Mouse (Mus musculus): ENCODE measurements around the gene Gm14406.
"Not testable (repeated sequence)": the region's sequence is repeated elsewhere in the genome, so short reads cannot be mapped to it uniquely, and the experiment has no call there.

GRCm38 (mm10) chr2:177575141-177575540 lies 2.9 kb downstream of the Gm14406 start:
- not testable (repeated sequence) for TF ChIP-seq POLR2A (IDR thresholded peaks at IDR 0.05; ENCODE audit: borderline replicate concordance, extremely low read depth, low read depth, low read length); CTCF (IDR thresholded peaks at IDR 0.05; ENCODE audit: insufficient read depth, low read length)

Measured in lung, adult 2 months (tissue).